Mouse (Mus musculus): Measurements from ENCODE around the gene Selenos. TPM values are rescaled to one million over a fixed set of nuclear protein-coding genes. Genes with fewer than 3 reads are reported as not detected.
A peak's percentile ranks its signal among the peaks of the same experiment; 100 is the strongest.

Gene Selenos
- 48.1 TPM for polyA plus RNA-seq (2012; fragmentation: generic; extraction: Trizol)
- long read RNA-seq, experiment 1, transcript Selenos-201 (6 exons, 1,191 nt), result major isoform, 100 of 122 reads
- long read RNA-seq, experiment 1, transcript Selenos-205 (6 exons, 1,157 nt), result minor isoform, 5 of 122 reads
- long read RNA-seq, experiment 1, partial matches to known transcripts, result 13 of 122 reads
- long read RNA-seq, experiment 1, other reads (novel, unspliced or antisense), result 3 of 122 reads
- long read RNA-seq, experiment 2, transcript Selenos-201 (6 exons, 1,191 nt), result major isoform, 30 of 35 reads
- long read RNA-seq, experiment 2, partial matches to known transcripts, result 0 of 35 reads
- long read RNA-seq, experiment 2, other reads (novel, unspliced or antisense), result 3 of 35 reads

DNA sequence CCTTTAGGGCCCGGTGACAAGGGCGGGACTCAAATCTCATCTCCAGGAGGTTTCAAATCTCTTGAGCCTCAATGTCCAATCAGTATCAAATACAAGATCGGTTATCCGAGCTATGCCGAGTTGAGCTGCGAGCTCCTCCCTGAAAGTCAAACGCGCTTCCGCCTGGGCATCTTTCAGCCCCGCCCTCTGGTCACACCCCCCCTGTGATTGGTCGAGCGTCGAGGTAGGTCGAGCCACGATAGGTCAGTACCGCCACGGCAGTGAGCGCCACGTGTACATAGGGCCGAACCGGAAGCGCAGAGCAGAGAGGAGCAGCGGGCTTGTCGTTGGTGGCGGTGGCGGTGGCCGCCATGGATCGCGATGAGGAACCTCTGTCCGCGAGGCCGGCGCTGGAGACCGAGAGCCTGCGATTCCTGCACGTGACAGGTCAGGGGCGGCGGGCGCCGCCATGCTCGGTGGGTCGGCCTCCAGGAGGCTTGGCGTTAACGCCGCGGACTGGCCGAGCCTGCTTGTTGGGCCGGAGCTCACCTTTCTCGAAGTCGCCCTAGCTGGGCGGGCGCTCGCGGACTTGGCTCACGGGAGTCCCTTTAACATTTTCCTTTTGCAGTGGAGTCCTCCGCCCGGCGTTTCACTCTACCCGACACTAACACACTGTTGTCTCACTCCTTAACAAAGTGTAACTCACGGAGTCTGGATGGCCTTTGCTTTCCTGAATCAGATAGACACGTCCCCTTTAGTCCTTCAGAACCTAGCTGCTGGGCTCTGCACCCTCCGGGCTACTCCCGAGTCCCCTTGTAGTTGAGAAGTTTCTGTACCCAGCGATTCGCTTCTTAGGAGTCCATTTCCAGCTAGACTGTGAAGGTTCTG, at the start of gene Selenos:
TSS of gene Selenos (plus strand) at position 286 of the 867 bp plus-strand sequence.
- Histone ChIP-seq H3K4me3 (ENCODE audit: insufficient read depth, poor library complexity, severe bottlenecking) (peak within 1 kb of the TSS; percentile 64), H3K36me3 (ENCODE audit: control insufficient read depth, insufficient read depth) (peaks cover 41% of the 10 kb centered on the region), H3K27me3 (ENCODE audit: control insufficient read depth, insufficient read depth, insufficient read length) (no peaks in the 10 kb centered on the region), H3K79me3 (ENCODE audit: low read depth) (peaks cover 13% of the 10 kb centered on the region), H3K79me2 (ENCODE audit: control insufficient read depth, insufficient read depth) (peaks cover 24% of the 10 kb centered on the region), H3ac (ENCODE audit: control insufficient read depth, insufficient read length, low read depth) (peak within 1 kb of the TSS; percentile 71)
- TF ChIP-seq MYOG (IDR thresholded peaks at IDR 0.05; ENCODE audit: control insufficient read depth, extremely low read depth, insufficient read length) (no peak), MAX (IDR thresholded peaks at IDR 0.05) (peak; percentile 77), MYOD1 (IDR thresholded peaks at IDR 0.05; ENCODE audit: control insufficient read depth, insufficient read length, low read depth) (no peak), FOSL1 (IDR thresholded peaks at IDR 0.05; ENCODE audit: insufficient read depth, low read length, poor library complexity, severe bottlenecking) (no peak), CTCF (IDR thresholded peaks at IDR 0.05; ENCODE audit: control insufficient read depth, insufficient read depth, insufficient read length) (no peak), USF1 (IDR thresholded peaks at IDR 0.05; ENCODE audit: low read depth) (peak; percentile 56)

DNA sequence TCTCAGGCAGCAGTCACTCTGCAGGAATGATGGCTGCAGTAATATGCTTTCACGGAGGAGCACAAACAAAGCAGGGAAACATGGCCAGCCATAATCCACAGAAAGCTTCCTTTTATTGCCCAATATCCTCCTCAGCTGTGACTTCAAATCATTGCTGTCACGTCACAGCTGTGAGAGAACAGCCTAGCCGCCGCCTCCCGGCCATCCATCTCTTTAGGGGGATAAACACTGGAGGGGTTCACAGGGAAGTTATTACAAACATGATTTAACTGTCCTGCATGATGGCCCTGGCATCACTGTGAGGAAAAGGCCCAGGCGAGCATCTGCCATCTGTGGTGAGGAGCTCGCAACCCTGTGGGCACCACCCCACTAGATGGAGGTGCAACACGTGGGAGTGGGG, 42.6 kb upstream of the Selenos start:
- H3K36me3 ChIP-seq (ENCODE audit: control insufficient read depth, insufficient read depth), result no peaks in the 10 kb centered on the region
- no peak overlapping the region for H3ac ChIP-seq (ENCODE audit: control insufficient read depth, insufficient read length, low read depth)
- no peaks in the 10 kb centered on the region for H3K79me3 ChIP-seq (ENCODE audit: low read depth)
- TF ChIP-seq MYOG (IDR thresholded peaks at IDR 0.05; ENCODE audit: control insufficient read depth, extremely low read depth, insufficient read length) (no peak), FOSL1 (IDR thresholded peaks at IDR 0.05; ENCODE audit: insufficient read depth, low read length, poor library complexity, severe bottlenecking) (no peak), MAX (IDR thresholded peaks at IDR 0.05) (no peak), USF1 (IDR thresholded peaks at IDR 0.05; ENCODE audit: low read depth) (no peak), CEBPB (IDR thresholded peaks at IDR 0.05; ENCODE audit: low read depth) (no peak), MYOD1 (IDR thresholded peaks at IDR 0.05; ENCODE audit: control insufficient read depth, insufficient read length, low read depth) (no peak), CTCF (IDR thresholded peaks at IDR 0.05; ENCODE audit: control insufficient read depth, insufficient read depth, insufficient read length) (no peak)
- H3K27me3 ChIP-seq (ENCODE audit: control insufficient read depth, insufficient read depth, insufficient read length), result peaks cover 85% of the 10 kb centered on the region
- H3K4me3 ChIP-seq (ENCODE audit: insufficient read depth, poor library complexity, severe bottlenecking), result no peak overlapping the region
- H3K79me2 ChIP-seq (ENCODE audit: control insufficient read depth, insufficient read depth), result no peaks in the 10 kb centered on the region

DNA sequence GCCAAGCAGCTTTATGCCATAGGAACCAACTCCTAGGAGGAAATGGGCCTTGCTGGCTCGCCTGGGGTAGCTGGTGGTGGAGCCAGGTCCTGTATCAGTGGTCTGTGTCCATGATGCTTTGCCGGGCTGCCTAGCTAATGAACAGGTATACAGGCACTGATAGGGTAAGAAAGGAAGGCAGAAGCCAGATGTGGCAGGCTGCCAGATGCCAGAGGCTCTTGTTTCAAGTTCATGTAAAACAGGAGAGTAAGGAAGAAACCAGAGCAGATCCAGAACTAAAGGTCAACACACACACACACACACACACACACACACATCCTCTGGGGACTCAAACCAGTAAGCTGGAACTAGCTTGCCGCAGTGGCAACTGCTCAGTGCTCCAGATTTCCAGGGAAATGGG, 41.2 kb upstream of the Selenos start:
- Histone ChIP-seq H3K36me3 (ENCODE audit: control insufficient read depth, insufficient read depth) (no peaks in the 10 kb centered on the region), H3K79me2 (ENCODE audit: control insufficient read depth, insufficient read depth) (no peaks in the 10 kb centered on the region), H3K4me3 (ENCODE audit: insufficient read depth, poor library complexity, severe bottlenecking) (no peak overlapping the region), H3K79me3 (ENCODE audit: low read depth) (no peaks in the 10 kb centered on the region), H3K27me3 (ENCODE audit: control insufficient read depth, insufficient read depth, insufficient read length) (peaks cover 83% of the 10 kb centered on the region), H3ac (ENCODE audit: control insufficient read depth, insufficient read length, low read depth) (no peak overlapping the region)
- no peak for TF ChIP-seq USF1 (IDR thresholded peaks at IDR 0.05; ENCODE audit: low read depth)
- no peak for TF ChIP-seq FOSL1 (IDR thresholded peaks at IDR 0.05; ENCODE audit: insufficient read depth, low read length, poor library complexity, severe bottlenecking)
- no peak for TF ChIP-seq MAX (IDR thresholded peaks at IDR 0.05)

DNA sequence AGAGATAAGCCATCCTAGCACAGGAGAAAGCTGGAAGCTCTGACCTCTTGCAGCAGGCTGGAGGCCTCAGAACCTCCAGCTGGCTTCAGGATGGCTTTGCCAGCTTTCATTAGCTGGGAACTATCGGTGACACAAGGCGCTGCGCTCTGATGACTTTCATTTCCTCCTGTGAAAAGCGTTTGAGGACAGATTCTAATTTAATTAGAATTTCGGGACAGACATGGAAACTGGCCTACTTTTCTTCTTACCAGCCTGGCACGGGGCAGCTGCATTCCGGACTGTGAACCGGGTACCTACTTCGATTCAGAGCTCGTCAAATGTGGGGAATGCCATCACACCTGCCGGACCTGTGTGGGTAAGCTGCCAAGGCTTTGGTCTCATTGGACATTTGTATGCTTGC, 40.7 kb upstream of the Selenos start:
- no peak overlapping the region for H3ac ChIP-seq (ENCODE audit: control insufficient read depth, insufficient read length, low read depth)
- no peaks in the 10 kb centered on the region for H3K79me2 ChIP-seq (ENCODE audit: control insufficient read depth, insufficient read depth)
- TF ChIP-seq MYOD1 (IDR thresholded peaks at IDR 0.05; ENCODE audit: control insufficient read depth, insufficient read length, low read depth), result no peak
- no peak for TF ChIP-seq CTCF (IDR thresholded peaks at IDR 0.05; ENCODE audit: control insufficient read depth, insufficient read depth, insufficient read length)
- TF ChIP-seq CEBPB (IDR thresholded peaks at IDR 0.05; ENCODE audit: low read depth), result no peak
- TF ChIP-seq FOSL1 (IDR thresholded peaks at IDR 0.05; ENCODE audit: insufficient read depth, low read length, poor library complexity, severe bottlenecking), result no peak
- TF ChIP-seq USF1 (IDR thresholded peaks at IDR 0.05; ENCODE audit: low read depth), result no peak
- TF ChIP-seq MAX (IDR thresholded peaks at IDR 0.05), result no peak
- no peak for TF ChIP-seq MYOG (IDR thresholded peaks at IDR 0.05; ENCODE audit: control insufficient read depth, extremely low read depth, insufficient read length)
- H3K36me3 ChIP-seq (ENCODE audit: control insufficient read depth, insufficient read depth), result no peaks in the 10 kb centered on the region
- no peak overlapping the region for H3K4me3 ChIP-seq (ENCODE audit: insufficient read depth, poor library complexity, severe bottlenecking)
- H3K79me3 ChIP-seq (ENCODE audit: low read depth), result no peaks in the 10 kb centered on the region
- peaks cover 84% of the 10 kb centered on the region for H3K27me3 ChIP-seq (ENCODE audit: control insufficient read depth, insufficient read depth, insufficient read length)

DNA sequence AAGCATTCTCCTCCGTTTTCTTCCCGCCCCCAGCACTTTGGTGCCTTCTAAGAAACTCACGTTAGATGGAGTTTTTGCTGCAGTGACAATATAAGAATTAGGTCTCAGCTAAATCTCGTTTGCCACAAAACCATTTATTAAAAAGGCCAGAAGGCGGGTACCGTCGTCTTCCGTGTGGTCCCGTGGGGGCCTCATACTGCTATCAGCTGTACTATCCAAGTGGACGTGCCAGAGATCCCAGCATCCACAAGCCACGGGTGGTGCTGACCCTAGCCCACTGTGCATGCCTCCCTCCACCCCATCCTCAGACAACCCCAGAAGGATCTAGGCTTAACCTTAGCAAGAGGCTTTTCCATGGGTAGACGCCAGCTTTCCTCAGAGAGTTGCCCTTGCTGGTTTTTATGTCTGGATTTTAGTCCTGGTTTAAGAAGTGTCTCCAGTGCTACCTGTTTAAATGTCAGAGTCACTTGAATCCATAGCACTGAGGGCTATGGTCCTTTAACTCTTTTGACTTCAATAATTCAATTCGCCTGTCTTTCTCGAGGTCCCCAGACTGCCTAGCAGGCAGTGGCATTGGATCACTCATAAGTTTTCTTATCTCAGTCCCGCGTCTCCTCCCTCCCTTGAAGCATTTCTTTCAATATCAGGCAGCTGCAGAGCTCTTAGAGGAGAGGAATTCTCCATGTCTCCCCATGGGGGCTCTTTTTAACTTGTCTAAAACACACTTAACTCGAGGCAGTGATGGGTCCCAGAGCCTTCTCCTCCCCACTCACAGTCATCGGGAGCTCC, 39.2 kb upstream of the Selenos start:
- Histone ChIP-seq H3K79me3 (ENCODE audit: low read depth) (no peaks in the 10 kb centered on the region), H3K27me3 (ENCODE audit: control insufficient read depth, insufficient read depth, insufficient read length) (peaks cover 85% of the 10 kb centered on the region), H3K36me3 (ENCODE audit: control insufficient read depth, insufficient read depth) (no peaks in the 10 kb centered on the region), H3K79me2 (ENCODE audit: control insufficient read depth, insufficient read depth) (no peaks in the 10 kb centered on the region), H3ac (ENCODE audit: control insufficient read depth, insufficient read length, low read depth) (no peak overlapping the region), H3K4me3 (ENCODE audit: insufficient read depth, poor library complexity, severe bottlenecking) (no peak overlapping the region)
- TF ChIP-seq CEBPB (IDR thresholded peaks at IDR 0.05; ENCODE audit: low read depth) (no peak), USF1 (IDR thresholded peaks at IDR 0.05; ENCODE audit: low read depth) (no peak), MYOD1 (IDR thresholded peaks at IDR 0.05; ENCODE audit: control insufficient read depth, insufficient read length, low read depth) (no peak), FOSL1 (IDR thresholded peaks at IDR 0.05; ENCODE audit: insufficient read depth, low read length, poor library complexity, severe bottlenecking) (no peak), MYOG (IDR thresholded peaks at IDR 0.05; ENCODE audit: control insufficient read depth, extremely low read depth, insufficient read length) (no peak), MAX (IDR thresholded peaks at IDR 0.05) (no peak), CTCF (IDR thresholded peaks at IDR 0.05; ENCODE audit: control insufficient read depth, insufficient read depth, insufficient read length) (no peak)
